8 mouse cellular contexts compared by ENCODE assay signal in genomic region chr11:32455507-32456141, GRCm38 (mm10). TPM values are rescaled to one million over a fixed set of nuclear protein-coding genes. Genes with fewer than 3 reads are reported as not detected.
DNase-seq lines count a peak whose midpoint lies in the region; ATAC-seq and TF ChIP-seq lines count a peak whose summit lies in the region.

No protein-coding gene starts in this region.

- WGBS in embryonic facial prominence, embryonic 12.5 days: 1% methylated on average over 55 of the region's 58 CpGs
- under 1% methylated on average over 50 of the region's 58 CpGs for whole genome bisulfite sequencing in heart, embryonic 14.5 days
- under 1% methylated on average over 52 of the region's 58 CpGs for WGBS in stomach, embryonic 14.5 days

- H3K9me3 ChIP-seq in erythroblast, embryonic 14.5 days (ENCODE audit: control insufficient read depth, low read length): no peaks in the 10 kb centered on the region
- no peaks in the 10 kb centered on the region for H3K9me3 ChIP-seq in ES-E14 (ENCODE audit: control insufficient read depth, insufficient read depth, low read depth, low read length)
- no peaks in the 10 kb centered on the region for H3K9me3 ChIP-seq in embryonic facial prominence, embryonic 12.5 days
- no peaks in the 10 kb centered on the region for H3K9me3 ChIP-seq in heart, embryonic 14.5 days (ENCODE audit: control insufficient read depth, low read length)
- no peaks in the 10 kb centered on the region for H3K9me3 ChIP-seq in stomach, embryonic 14.5 days (ENCODE audit: control insufficient read depth, low read depth, low read length)

- peak overlapping the region; percentile 85 for H3K4me2 ChIP-seq in embryonic facial prominence, embryonic 12.5 days (replicated peaks)
- H3K4me2 ChIP-seq in heart, embryonic 14.5 days (ENCODE audit: low read length): peak overlapping the region; percentile 94
- H3K4me2 ChIP-seq in stomach, embryonic 14.5 days (replicated peaks; ENCODE audit: low read depth, low read length): peak overlapping the region; percentile 78

- ATAC-seq in erythroblast, adult 5-6 weeks (replicated peaks; ENCODE audit: low FRiP score, poor library complexity, severe bottlenecking): no peak
- peak; percentile 43 for ATAC-seq in embryonic facial prominence, embryonic 12.5 days (ENCODE audit: insufficient number of reproducible peaks, insufficient read depth, low FRiP score, low TSS enrichment)
- ATAC-seq in heart, embryonic 14.5 days (ENCODE audit: insufficient number of reproducible peaks, insufficient read depth, low FRiP score, low read depth): peak; percentile 29; the same call in 1 of the 2 replicates
- peak; percentile 24; the same call in 1 of the 2 replicates for ATAC-seq in stomach, embryonic 14.5 days (ENCODE audit: insufficient number of reproducible peaks, insufficient read depth, low FRiP score, low read depth)

- peak; percentile 16 for DNase-seq in ES-E14 (ENCODE audit: low read depth, low spot score)
- DNase-seq in kidney, postnatal 25 days: peak; percentile 24 to 56
- DNase-seq in lung, postnatal 4 days: peak; percentile 54 to 58

- no peak overlapping the region for H3K27ac ChIP-seq in ES-E14 (ENCODE audit: insufficient read depth, low read depth, low read length, poor library complexity, severe bottlenecking)
- H3K27ac ChIP-seq in embryonic facial prominence, embryonic 12.5 days: peak overlapping the region; percentile 98
- H3K27ac ChIP-seq in heart, embryonic 14.5 days (replicated peaks in 1 of 2; ENCODE audit: control insufficient read depth in 1 of 2, insufficient read depth in 1 of 2, low read depth in 2 of 2, low read length in 2 of 2): peak overlapping the region; percentile 91 to 97
- peak overlapping the region; percentile 94 for H3K27ac ChIP-seq in stomach, embryonic 14.5 days (ENCODE audit: low read length)

- H3K27me3 ChIP-seq in erythroblast, embryonic 14.5 days (ENCODE audit: control insufficient read depth): peaks cover 39% of the 10 kb centered on the region
- H3K27me3 ChIP-seq in embryonic facial prominence, embryonic 12.5 days: no peaks in the 10 kb centered on the region
- H3K27me3 ChIP-seq in heart, embryonic 14.5 days (ENCODE audit: control insufficient read depth, insufficient read depth, low read length): no peaks in the 10 kb centered on the region
- no peaks in the 10 kb centered on the region for H3K27me3 ChIP-seq in stomach, embryonic 14.5 days (ENCODE audit: control insufficient read depth, insufficient read depth, low read length)

- peaks cover 23% of the 10 kb centered on the region for H3K4me1 ChIP-seq in erythroblast, embryonic 14.5 days (ENCODE audit: control insufficient read depth)
- H3K4me1 ChIP-seq in ES-E14 (ENCODE audit: control insufficient read depth in 2 of 2, insufficient read depth in 2 of 2, low read length in 2 of 2, poor library complexity in 1 of 2): no peaks in the 10 kb centered on the region
- H3K4me1 ChIP-seq in embryonic facial prominence, embryonic 12.5 days: peaks cover 11% of the 10 kb centered on the region; the same call in 1 of the 2 replicates
- peaks cover 0 to 10% of the 10 kb centered on the region in 2 experiments; a peak in 3 of 4 replicates for H3K4me1 ChIP-seq in heart, embryonic 14.5 days (ENCODE audit: control insufficient read depth in 2 of 2, insufficient read depth in 2 of 2, low read length in 2 of 2)
- no peaks in the 10 kb centered on the region for H3K4me1 ChIP-seq in stomach, embryonic 14.5 days (ENCODE audit: control insufficient read depth, insufficient read depth, low read length)

- H3K36me3 ChIP-seq in erythroblast, embryonic 14.5 days (ENCODE audit: control insufficient read depth): no peaks in the 10 kb centered on the region
- H3K36me3 ChIP-seq in ES-E14 (ENCODE audit: control insufficient read depth, insufficient read depth, low read length, poor library complexity, severe bottlenecking): no peaks in the 10 kb centered on the region
- H3K36me3 ChIP-seq in embryonic facial prominence, embryonic 12.5 days: no peaks in the 10 kb centered on the region
- no peaks in the 10 kb centered on the region for H3K36me3 ChIP-seq in heart, embryonic 14.5 days (ENCODE audit: control insufficient read depth, insufficient read depth, low read length)
- no peaks in the 10 kb centered on the region for H3K36me3 ChIP-seq in stomach, embryonic 14.5 days (ENCODE audit: control insufficient read depth, insufficient read depth, low read length)

- in situ Hi-C loops in ES-E14 (cut with MboI; ENCODE audit: low sequenced_read_pairs in 2 of 2, unreplicated experiment in 2 of 2): no loop called here

- H3K9ac ChIP-seq in ES-E14 (ENCODE audit: insufficient read depth, low read depth, low read length, poor library complexity, severe bottlenecking): peak overlapping the region; percentile 90
- peak overlapping the region; percentile 93 for H3K9ac ChIP-seq in embryonic facial prominence, embryonic 12.5 days
- H3K9ac ChIP-seq in heart, embryonic 14.5 days (ENCODE audit: low read length): peak overlapping the region; percentile 94
- H3K9ac ChIP-seq in stomach, embryonic 14.5 days (replicated peaks; ENCODE audit: low read depth, low read length): peak overlapping the region; percentile 86

- H3K4me3 ChIP-seq in erythroblast, embryonic 14.5 days (replicated peaks): peak overlapping the region; percentile 81
- peak overlapping the region; percentile 89 to 99 for H3K4me3 ChIP-seq in ES-E14 (ENCODE audit: insufficient read depth in 1 of 2, low read depth in 1 of 2, low read length in 2 of 2, poor library complexity in 1 of 2, severe bottlenecking in 1 of 2)
- H3K4me3 ChIP-seq in embryonic facial prominence, embryonic 12.5 days: peak overlapping the region; percentile 88
- peak overlapping the region; percentile 94 to 95 for H3K4me3 ChIP-seq in heart, embryonic 14.5 days (ENCODE audit: control insufficient read depth in 1 of 2, insufficient read depth in 1 of 2, low read depth in 1 of 2, low read length in 2 of 2)
- H3K4me3 ChIP-seq in stomach, embryonic 14.5 days (ENCODE audit: low read depth, low read length): peak overlapping the region; percentile 96

TF ChIP-seq in ES-E14, 5 proteins besides CTCF, POLR2A, EP300 and RAD21:
- TF ChIP-seq HCFC1 (IDR thresholded peaks at IDR 0.05; ENCODE audit: borderline replicate concordance, insufficient read depth, low read length) (no peak), ZNF384 (IDR thresholded peaks at IDR 0.05; ENCODE audit: low read depth, low read length) (no peak), CHD2 (IDR thresholded peaks at IDR 0.05; ENCODE audit: low read depth, low read length) (no peak), ZC3H11A (IDR thresholded peaks at IDR 0.05; ENCODE audit: borderline replicate concordance, low read depth, low read length) (no peak), MAFK (IDR thresholded peaks at IDR 0.05; ENCODE audit: insufficient read depth, low read depth, low read length) (no peak)

RNA-seq across cellular contexts. Expression of gene Ubtd2, which starts 0.5 kb away (rescaled TPM):
- polyA plus RNA-seq in erythroblast, embryonic 14.5 days (2012): 0.16 and 0.17 TPM in 2 replicates
- 0.58 and 1.3 TPM in 2 replicates for total RNA-seq in erythroblast, adult 5-6 weeks (2015; ENCODE audit: low replicate concordance)
- total RNA-seq in erythroblast, adult 5-6 weeks (2017; ENCODE audit: low replicate concordance): not detected in 2 replicates
- 15.2 and 18.3 TPM in 2 replicates for total RNA-seq in ES-E14 (2012; rRNA removed)
- 93.7 and 96.7 TPM in 2 replicates for polyA plus RNA-seq in embryonic facial prominence, embryonic 12.5 days (2016; fragmentation: Nextera tagmentation; extraction: Ambion mirVana)
- polyA plus RNA-seq in heart, embryonic 14.5 days (2014; fragmentation: Nextera tagmentation; extraction: Ambion mirVana): 30.2 and 32.4 TPM in 2 replicates
- polyA plus RNA-seq in stomach, embryonic 14.5 days (2014; fragmentation: Nextera tagmentation; extraction: Ambion mirVana): 61.5 and 61.7 TPM in 2 replicates

Comparison
In these comparisons a context has a peak if more than half of its experiments do, and no peak if none do; other contexts are left out.
1. RNA of gene Ubtd2, which starts 0.5 kb away (polyA plus RNA-seq): 93.7 to 96.7 TPM in embryonic facial prominence, embryonic 12.5 days, 61.5 to 61.7 TPM in stomach, embryonic 14.5 days and 30.2 to 32.4 TPM in heart, embryonic 14.5 days; 0.16 to 0.17 TPM in erythroblast, embryonic 14.5 days; every median in the first group is over 10 times any median in the second.
2. Peak in every context shown above with its lines, with median percentiles within 50 percentile points of each other: H3K4me3 ChIP-seq, DNase-seq, H3K9ac ChIP-seq and H3K4me2 ChIP-seq.